Mouse (Mus musculus) cerebellum, adult 9-11 months (tissue): ENCODE data around the gene Zfp874a.

Experiments
- DNase-seq: peaks from one replicate; pipeline ENCODE4 v3.0.0; 2022

The Zfp874a gene

DNA sequence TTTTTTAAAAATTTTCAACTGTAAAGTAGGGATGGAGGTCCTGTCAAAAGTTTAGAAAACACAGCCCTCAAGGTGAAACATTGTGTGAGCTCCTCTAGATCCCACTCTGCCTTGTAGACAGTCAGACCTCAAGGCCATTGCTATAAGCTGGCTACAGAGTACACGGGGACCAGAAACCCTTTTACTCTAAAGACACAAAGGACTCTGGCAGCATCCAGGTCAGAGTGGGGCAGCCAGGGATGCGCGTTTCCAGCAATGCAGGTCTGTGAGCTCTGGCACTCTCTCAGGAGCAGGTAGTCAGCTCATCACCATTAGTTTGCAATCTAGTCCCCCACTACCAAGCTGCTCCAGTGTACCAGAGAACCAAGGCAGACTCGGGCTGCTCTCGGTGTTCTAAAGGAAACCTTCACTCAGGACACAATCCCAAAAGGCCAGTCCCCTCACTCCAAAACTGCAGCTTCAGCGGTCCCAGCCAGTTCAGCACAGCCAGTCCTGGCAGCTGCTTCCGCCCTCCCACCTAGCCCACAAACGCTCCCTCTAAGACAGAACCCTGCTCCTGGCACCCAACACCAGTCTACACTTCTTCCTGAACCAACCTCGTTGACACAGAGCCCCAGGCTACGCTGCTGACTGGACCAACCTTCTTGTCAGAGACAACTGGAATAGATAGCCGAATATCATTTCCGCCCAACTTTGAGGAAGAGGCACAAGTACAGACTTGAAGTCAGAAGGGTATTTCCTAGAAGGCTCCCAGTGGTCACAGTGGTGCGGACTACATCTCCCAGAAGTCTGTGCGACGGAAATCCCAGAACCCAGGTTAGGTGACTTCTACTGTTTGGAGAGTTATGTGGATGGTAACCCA is 76.1 kb downstream of the Zfp874a start, which contains the start of the genes Gm28041 and Zfp456:
TSS of gene Gm28041 (minus strand) at position 684 of the 862 bp plus-strand sequence.
TSS of gene Zfp456 (minus strand) at position 761 of the 862 bp plus-strand sequence.
- DNase-seq = peak; percentile 15
